Mouse (Mus musculus) gastrocnemius, postnatal 14 days (tissue): Measurements from ENCODE around the gene Gpx8. TPM values are rescaled to one million over a fixed set of nuclear protein-coding genes. Genes with fewer than 3 reads are reported as not detected.

Experiments
- DNase-seq: peaks from one replicate; pipeline ENCODE4 v3.0.0; 2021; ENCODE audit warnings: mixed read lengths
- intact Hi-C: fragments of 180-260 bp; cut with DNase I; formaldehyde crosslinking; loops from one replicate; pipeline ENCODE4 v1.15.1; 2025; ENCODE audit warnings: low total_unique reads
- long read RNA-seq, 2 experiments: library from polyadenylated mRNA; stranded (forward); transcript quantifications; one replicate each; pipeline ENCODE4 v2.0.0; 2021
- total RNA-seq, 2 experiments: library from RNA; stranded (reverse); gene quantifications; 2 replicates each; pipeline ENCODE4 v1.2.3; 2021

Gene Gpx8
- 10 to 100 TPM; 20.8 to 27.5 TPM for total RNA-seq
- long read RNA-seq, experiment 1, transcript Gpx8-201 (3 exons, 1,042 nt) = major isoform, 11 of 15 reads
- long read RNA-seq, experiment 1, partial matches to known transcripts = 1 of 15 reads
- long read RNA-seq, experiment 1, other reads (novel, unspliced or antisense) = 2 of 15 reads
- long read RNA-seq, experiment 2, transcript Gpx8-201 (3 exons, 1,042 nt) = major isoform, 12 of 14 reads
- long read RNA-seq, experiment 2, partial matches to known transcripts = 0 of 14 reads
- long read RNA-seq, experiment 2, other reads (novel, unspliced or antisense) = 0 of 14 reads

DNA sequence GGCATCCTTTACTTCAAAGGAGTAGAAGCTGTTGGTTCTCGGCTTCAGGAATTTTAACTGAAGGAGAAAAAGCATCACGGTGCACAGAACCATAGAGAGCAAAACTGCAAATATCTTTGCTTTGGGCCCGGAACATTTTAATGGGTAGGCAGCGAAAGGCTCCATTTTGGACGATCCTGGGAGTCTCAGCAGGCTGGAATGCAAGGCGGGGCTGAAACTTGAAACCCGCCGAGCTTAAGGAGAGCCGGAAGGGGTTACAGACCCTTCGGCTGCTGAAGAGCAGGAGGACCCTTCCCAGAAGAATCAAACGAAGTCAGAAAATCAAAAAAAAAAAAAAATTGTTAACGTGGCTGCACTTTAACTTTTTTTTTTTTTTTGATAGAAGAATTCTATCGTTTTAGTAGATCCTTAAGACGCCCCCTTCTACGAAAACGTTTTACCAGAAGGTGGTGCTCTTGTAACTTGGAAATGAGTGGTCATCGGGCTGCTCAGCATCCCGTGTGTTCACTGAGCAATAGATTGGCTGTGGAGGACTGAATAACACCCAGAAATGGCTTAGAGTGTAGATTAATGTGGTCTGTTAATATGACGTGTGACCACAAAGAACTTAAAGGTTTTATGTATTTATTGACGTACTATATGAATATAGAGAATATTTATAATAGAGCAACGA lies at the start of gene Gpx8:
TSS of gene Gpx8 (minus strand) at position 200 of the 673 bp plus-strand sequence.
- DNase-seq = peak; percentile 68

DNA sequence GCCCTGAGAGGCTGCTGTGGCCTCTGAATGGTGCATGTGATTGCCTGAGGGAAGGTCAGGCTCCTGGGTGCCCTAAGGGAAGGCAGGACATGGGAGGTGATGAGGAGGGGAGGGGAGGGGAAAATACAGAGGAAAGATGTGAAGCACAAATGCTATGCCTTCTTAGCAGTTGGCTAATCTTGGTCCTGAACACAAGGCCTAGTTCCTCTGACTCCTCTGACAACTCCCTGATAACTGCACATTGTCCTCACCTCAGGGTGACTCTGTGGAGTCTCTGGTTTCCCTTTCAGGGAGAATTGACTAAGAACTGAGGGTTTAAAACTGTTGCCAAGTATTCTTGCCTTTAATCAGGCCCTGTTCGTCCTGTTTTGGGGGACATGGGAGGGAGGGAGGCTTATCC lies 48.4 kb upstream of the Gpx8 start:
- no peak for DNase-seq
- intact Hi-C loops = no loop called here

More for the DNA sequence above, at the start of gene Gpx8:
- intact Hi-C loops = loop anchor here (5.0 kb wide), 1 partner anchor 216 kb away; no protein-coding TSS in a partner anchor

DNA sequence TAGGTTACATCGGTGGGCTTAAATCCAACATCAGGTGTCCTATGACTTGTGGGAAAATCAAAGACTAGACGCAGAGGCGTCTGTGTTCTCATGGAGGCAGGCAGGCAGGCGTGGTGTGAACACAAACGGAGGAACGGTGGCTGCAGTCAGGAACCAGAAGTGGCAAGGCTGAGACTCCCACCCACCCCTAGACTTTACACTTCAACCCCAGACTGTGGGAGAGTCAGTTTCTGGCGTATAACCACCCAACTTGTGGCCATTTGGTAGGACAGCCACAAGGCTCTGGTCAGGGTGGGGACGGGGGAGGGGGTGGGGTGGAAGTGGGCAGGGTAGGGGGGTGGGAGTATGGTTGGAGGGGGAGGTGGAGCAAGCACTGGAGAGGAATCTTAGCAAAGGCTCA lies 44.3 kb upstream of the Gpx8 start:
- intact Hi-C loops = no loop called here
- no peak for DNase-seq

DNA sequence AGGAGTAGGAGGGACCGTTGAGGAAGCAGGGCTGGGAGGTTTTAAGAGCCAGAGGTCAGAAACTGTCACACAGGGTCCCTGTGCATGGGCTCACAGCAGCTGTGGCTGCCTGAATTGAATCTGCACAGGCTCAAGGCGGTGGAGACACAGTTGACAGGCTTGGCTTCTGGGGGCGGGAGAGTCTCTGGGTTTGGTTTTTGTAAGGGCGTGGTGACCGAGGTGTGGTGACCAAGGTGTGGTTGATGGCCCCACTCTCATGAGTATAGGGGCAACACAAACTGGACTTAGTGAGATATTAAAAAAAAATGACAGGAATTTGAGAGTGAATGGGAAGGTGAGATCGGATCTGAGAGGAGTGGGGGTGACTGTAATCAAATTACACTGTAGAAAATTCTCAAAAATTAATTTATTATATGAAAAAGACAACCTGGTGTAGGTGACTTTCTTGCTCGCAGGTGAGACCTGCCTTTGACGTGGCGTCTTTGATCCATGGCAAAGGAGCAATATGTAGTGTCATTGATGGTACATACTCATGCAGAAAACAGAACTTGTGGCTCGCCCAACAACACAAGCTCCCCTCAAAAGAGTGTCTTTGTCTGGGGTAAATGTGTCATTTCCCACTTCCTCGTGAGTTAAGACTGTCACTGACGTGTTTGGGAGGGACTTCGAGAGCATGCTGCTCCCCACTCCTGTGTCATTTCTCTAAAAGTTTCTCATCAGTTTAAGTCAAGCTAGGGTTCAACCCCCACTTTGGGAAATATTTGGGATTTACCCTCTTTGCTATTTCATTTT lies 41.2 kb upstream of the Gpx8 start:
- intact Hi-C loops = no loop called here

DNA sequence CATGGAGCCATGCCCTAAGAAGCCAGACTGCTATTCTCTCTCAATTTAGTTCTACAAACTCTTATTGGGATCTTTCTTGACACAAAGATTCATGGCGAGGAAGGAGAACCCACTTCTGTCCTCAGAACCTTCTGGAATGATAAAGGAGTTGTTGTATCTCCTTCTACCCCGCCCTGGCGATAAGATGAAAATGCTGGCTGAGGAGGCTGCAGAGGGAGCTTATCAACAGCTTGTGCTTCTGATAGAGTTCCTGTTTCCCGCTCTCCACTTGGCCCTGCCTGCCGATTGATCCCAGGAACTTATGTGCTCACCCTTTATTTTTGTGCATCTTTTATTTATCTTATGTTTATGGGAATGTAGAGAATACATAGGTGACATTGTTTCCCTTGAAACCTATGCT lies 38.5 kb upstream of the Gpx8 start:
- intact Hi-C loops = no loop called here
- DNase-seq = no peak

More for the DNA sequence above, 41.2 kb upstream of the Gpx8 start:
- no peak for DNase-seq

DNA sequence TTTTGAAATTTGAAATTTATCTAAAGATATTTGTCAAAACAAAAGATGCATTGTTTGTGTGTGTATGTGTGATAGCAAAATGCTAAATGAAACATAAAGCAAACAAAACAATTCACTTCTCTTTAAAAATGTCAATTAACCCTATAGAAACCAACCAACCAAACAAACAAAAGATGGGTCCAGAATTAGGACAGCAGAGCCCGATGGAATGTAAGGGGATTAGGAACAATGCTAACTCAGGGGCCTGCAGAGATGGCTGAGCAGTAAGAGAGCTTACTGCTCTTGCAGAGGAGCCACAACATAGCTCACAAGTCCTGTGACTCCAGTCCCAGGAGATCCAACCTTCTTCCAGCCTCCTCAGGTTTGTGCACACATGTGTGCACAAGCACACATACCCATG lies 35.9 kb upstream of the Gpx8 start:
- no peak for DNase-seq
- intact Hi-C loops = no loop called here

DNA sequence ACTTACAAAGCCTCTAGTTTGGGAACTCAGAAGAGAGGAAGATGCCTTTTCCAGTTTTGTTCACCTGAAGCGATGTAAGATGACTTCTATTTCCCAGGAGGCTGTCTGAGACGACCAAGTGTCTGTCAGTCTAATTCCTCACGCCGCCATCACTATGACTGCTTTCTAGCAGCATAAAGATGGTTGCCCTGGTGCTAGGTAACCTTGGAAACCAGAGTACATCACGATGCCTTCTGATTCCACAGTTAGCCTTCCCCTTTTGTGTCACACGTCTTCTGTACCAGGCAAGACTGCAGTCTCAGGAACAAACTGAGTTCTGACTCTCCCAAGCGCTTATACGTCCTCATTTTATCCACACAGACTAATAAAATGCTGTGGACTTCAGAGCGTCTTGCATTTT lies 32.8 kb upstream of the Gpx8 start:
- intact Hi-C loops = no loop called here
- DNase-seq = no peak

DNA sequence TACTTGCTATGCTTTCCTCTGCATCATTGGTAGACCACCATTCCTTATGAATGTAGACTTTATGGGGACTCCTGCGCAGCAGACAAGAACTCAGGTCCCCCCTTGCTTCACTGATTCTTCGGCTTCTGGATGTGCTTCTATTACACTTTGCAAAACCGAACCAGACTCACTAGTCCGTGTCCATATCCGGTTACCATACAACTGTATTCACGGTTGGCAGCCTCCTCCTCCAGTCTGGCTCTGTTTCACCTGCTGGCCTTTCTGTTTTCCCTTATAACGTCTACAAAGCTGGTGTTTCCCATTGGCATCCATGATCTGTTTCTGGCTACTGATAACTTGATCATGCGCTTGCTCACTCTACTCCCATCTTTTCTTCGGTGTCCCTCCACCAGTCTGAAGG lies 18.3 kb upstream of the Gpx8 start:
- no peak for DNase-seq
- intact Hi-C loops = no loop called here

DNA sequence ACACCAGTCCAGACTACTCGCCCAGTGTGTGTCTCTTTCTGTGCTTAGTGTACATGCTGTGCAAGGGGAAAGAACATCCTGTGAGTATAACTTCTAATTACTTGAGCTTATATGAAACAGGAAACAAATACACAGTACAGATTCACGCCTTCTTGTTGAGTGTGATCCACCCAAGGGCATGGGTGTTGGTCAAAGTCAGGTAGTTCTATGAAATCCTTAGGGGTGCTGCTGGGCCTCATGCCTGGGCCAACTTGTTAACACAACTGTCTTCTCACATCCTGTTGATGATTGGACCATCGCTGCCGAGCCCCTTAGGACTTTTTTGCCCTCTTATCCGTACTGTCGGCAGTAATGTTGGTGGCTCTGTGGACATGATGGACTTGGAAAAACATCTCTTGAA lies 15.5 kb upstream of the Gpx8 start:
- no peak for DNase-seq
- intact Hi-C loops = no loop called here

DNA sequence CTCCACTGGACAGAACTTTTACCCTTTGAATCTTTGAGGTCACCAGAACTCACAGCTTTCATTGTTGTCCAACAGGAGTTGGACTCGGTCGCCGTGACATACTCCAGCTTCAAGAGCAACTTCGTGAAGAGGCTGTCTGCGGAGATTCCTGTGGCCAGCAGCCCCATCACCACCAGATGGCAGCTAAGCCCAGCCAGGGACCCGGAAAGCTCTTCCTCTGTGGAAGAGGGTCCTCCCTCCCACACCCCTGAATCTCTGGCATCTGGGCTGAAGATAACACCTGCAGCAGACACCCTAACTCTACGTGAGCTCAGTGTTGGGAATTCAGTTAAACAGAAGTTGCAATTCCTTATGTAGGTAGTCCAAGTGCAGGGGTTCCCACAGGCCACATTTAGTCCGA lies 9.6 kb upstream of the Gpx8 start:
- intact Hi-C loops = no loop called here
- no peak for DNase-seq

DNA sequence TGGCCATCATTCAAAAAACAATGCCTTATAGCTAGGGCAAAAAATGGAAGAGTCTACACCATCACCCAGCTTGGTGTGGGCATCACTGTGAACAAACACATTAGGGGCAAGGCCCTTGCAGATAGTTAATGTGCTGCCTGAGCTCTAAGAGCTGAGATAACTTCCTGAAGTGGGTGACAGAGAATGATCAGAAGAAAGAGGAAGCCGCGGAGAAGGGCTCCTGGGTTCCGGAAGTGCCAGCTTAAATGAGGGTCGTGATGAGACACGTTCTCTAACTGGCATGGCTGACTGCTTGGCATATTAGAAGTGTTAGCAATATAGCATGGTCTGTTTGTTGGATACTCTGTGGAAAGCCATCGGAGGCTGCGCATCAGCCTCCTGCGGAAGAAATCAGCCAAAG lies 8.0 kb upstream of the Gpx8 start:
- intact Hi-C loops = no loop called here
- no peak for DNase-seq

DNA sequence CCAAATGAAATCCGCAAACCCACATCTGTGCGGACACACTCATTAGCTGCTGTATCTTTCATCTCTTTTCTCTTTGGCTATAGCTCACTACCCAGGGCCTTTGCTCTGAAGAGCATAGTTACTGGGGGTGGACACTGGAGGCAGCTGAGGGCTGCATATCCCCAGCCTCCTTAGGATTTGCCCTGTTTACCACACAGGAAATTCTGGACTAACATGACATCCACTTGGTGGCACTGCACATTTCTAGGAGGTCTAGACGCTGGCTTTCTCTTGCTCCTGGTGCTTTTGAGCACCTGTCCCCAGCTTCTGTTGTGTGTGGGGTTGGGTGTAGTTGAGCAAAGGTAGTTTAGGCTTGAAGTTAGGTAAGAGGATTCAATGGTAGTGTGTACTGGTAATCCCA lies 1.4 kb upstream of the Gpx8 start:
- intact Hi-C loops = loop anchor here (5.0 kb wide), 1 partner anchor 215 kb away; no protein-coding TSS in a partner anchor
- no peak for DNase-seq

DNA sequence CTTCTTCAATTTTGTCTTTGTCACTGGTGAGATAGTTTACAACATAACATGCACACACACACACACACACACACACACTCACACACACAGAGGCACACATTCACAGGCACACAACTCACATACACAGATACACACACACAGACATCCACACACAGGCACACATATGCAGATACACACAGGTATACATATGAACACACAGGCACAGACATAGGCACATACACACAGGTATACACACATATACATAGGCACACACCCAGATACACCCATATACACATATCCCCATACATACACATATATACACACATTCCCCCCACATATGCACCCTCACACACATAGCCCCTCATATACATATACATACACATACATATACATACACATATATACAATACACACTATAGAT lies 808 bp upstream of the Gpx8 start:
- intact Hi-C loops = loop anchor here (5.0 kb wide), 1 partner anchor 215 kb away; no protein-coding TSS in a partner anchor

DNA sequence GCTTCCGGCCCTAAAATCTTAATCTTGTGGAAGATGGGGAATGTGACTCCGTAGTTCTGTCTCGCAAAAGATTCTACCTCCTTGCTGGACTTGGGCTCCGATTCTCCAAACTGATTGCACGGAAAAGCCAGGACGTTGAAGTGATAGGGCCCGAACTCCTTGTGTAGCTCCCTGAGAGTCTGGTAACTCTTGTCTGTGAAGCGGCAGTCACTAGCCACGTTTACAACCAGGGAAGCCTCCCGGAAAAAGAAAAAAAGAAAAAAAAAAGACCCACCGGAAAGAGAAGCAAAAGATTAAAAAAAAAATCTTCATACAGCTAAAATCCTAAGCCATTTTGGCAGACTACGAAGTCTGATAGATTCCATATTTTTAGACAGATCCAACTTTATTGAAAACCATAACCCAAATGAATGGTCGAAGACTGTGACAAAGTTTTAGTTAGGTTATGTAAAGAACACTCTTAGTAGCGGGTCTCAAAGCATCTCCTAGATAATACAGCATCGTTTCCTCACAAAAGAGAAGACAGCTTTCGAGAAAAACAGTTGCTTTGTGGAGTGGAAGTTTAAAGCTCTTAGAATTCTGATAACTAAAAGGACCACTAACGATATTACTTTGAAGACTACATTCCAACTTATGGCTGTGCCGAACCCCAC lies 626 bp downstream of the Gpx8 start:
- DNase-seq = no peak
- intact Hi-C loops = loop anchor here (5.0 kb wide), 1 partner anchor 217 kb away; no protein-coding TSS in a partner anchor

More for the DNA sequence above, 808 bp upstream of the Gpx8 start:
- DNase-seq = no peak

DNA sequence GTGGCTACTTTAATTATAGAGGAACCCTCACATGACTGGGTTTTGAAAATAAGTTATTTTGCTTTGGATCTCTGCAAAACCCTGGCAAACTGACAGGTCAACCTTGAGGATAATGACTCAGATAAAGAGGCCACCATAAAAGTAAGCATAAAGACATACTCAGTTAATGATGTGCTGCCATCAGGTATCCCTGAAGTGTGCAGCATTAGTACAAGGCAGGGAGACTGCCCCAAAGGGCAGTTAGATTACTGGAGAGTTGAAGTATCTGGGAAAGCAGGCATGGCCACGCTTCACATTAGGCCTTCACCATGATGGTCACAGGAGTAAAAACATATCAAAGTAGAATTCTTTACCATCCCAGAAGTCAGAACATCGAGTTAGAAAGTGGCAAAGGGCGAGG lies 1.3 kb downstream of the Gpx8 start:
- no peak for DNase-seq
- intact Hi-C loops = loop anchor here (5.0 kb wide), 1 partner anchor 217 kb away; no protein-coding TSS in a partner anchor

DNA sequence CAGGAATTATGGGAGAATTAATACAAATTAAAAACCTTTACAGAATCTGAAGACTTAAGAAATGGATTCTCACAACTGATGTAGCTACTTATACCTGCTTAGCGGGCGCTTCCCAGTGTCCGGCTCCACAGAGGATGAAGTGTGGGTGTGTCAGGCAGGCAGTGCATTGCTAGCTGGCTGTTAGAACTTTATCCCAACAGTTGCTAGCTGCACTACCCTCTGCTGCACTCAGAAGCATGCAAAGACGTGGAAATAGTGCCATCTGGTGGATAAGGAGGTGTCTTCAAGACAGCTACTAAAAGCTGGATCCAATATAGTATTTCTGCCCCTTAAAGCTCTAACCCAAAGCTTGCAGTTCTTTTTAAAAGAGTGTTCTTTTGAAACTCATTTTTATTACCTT lies 10.4 kb downstream of the Gpx8 start:
- intact Hi-C loops = no loop called here
- DNase-seq = peak; percentile 53

DNA sequence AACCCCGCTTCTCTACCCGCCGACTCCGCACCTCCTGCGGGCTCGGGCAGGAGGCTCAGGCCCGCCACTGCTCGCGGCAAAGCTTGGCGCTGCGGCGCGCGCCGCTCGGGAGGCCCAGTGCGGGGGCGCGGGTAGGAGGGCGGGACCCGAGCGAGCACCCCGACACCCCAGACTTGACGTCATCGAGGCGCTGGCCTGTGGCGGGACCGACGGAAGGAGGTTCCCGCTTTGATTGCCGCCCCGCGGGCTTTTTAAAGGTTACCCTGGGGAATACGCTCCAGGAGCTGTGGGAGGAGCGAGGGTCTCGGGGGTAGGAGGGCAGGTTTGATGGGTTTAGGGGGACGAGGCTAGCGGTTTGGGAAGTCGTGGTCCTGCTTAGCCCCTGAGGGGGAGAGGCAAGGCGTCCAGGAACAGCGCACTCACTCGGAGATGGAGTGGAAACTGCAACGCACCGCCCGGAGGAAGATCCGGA lies 11.2 kb downstream of the Gpx8 start, which contains the start of gene Cdc20b:
TSS of gene Cdc20b (plus strand) at position 162 of the 472 bp plus-strand sequence.
- DNase-seq = peak; percentile 38
- intact Hi-C loops = no loop called here

DNA sequence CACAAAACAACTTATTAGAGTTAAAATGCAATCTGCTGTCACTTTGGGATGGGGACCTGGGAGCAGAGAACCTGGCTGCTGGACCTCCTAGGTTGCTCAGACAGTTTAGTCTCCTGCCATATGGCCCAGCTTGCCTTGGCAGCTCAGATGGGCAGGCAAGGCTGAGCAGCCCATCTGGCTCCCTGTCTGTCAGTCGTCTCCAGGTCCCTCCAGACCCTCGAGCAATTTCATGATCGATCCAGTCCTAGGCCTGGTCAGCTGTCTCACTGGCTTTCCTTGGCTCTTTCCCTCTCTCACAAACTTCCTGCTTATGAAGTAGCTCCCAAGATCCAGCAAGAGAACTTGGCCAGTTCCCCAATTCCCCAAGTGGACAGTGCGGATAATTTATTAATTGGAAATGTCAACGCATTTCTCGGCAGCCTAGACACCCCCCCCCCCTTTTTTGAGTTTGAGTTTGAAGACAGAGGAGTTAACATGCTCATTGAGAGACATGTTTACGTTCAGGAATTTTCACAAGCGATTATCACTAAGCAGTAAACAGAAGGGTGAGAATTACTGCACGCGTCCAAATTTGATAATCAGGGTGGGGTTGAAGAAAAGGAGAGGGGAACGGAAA lies 11.8 kb downstream of the Gpx8 start:
- no peak for DNase-seq
- intact Hi-C loops = no loop called here

DNA sequence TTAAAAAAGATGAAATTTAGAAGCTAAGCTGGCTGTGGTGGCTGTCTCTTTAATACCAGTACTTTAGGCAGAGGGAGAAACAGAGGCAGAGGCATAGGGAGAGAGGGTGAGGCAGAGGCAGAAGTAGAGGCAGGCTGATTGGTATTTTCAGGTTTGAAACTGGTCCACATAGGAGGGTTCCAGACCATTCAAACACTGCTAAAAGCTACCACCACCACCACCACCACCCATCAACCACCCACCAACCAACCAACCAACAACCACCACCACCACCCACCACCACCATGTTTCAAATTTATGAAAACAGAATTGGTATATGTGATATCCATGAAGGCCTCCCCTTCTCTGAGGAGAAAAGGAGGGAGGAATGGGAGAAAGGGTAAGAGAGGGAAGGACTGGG lies 13.4 kb downstream of the Gpx8 start:
- intact Hi-C loops = no loop called here
- no peak for DNase-seq
